Mouse (Mus musculus): ENCODE measurements around the gene Map7d2.

Gene Map7d2

DNA sequence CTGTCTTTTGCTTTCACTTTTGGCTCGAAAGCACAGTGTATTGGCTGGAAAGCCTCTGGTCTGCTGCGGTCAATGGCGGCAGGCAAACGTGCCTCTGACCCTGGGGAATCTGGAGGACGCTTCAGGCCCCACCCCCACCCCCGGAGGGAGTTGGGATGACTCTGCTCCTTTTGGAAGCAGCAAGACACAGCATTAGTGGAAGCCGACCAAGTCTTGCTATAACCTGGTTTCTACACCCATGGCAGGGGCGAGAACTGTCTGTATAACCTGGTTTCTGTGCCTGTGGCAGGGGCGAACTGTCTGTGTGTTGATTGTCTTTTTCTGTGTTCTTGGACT, 96.3 kb downstream of the Map7d2 start:
- DNase-seq: no peak

DNA sequence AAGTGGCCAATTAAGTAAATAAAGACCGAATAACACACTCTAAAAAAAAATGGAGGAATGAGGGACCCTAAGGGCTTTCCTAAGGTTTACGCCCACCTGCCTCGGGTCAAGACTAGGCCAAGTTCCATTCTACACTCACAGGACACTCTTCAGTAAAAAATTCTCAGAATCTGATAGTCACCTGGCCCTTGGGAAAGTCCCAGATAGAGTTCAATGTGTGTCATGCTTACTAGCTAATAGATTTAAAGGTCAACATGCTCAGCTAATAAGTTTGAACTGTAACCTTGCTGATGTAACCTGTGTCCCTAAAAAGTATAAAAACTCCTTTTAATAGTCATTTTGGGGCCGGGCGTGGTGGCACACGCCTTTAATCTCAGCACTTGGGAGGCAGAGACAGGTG, 101.2 kb downstream of the Map7d2 start:
- DNase-seq: no peak

DNA sequence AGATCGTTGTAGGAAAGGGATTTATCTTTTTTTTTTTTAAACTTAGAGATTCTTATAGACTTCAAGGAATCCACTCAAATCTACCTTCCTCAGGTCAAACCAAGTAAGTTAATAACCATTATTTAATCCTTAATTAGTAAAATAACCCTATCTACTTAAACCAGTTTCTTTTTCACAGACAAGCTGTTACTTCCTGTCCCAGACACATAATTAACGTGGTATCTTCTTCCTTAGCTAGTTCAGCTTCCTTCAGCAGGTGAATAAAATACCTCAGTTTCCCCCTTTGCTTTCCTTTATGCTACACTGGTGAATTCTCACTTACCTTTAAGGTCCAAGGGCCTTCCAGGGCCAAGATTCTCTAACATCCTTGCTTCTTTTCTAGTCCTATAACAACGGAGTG, 107.4 kb downstream of the Map7d2 start:
- DNase-seq: no peak

DNA sequence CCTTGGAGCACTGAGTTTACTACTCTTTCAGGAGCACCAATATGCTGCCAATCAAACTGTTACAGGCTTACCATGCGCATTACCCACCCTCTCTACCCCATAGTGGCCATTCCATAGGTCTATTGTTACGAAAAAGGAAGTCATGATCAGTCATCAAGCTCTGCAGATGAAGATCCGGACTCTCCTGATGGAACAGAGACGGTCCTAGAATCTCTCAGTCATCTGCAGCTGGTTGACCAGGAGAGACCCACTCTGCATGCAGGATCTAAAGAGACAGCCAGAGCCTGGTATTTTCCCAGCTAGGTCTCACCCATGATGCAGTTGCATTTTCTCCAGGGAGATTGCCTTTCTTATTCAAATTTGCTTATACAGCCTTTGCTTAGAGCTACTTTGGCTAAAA, 108.3 kb downstream of the Map7d2 start:
- DNase-seq: no peak

DNA sequence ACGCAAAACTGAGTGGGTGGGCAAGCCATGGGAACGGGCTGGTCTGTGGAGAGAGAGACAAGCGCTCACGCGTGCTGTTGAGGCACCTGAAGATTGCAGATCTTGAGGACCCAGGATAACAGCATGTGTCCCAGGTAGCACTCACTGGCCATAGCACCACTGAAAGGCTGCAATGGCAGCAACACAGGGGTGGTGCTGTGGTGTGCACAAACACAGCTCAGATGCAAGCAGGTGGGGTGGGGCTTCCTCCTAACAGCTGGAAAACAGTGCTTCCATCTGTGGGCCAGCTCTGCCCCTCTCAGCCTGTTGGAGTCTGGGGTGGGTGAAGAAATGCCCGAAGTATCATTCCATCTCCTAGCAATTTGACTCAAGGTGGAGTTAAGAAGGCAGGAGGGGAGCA, 112.0 kb downstream of the Map7d2 start, which contains the start of gene Bclaf3:
Bclaf3 (plus strand) TSS at position 301 of the 400 bp plus-strand sequence.
- no peak for DNase-seq

DNA sequence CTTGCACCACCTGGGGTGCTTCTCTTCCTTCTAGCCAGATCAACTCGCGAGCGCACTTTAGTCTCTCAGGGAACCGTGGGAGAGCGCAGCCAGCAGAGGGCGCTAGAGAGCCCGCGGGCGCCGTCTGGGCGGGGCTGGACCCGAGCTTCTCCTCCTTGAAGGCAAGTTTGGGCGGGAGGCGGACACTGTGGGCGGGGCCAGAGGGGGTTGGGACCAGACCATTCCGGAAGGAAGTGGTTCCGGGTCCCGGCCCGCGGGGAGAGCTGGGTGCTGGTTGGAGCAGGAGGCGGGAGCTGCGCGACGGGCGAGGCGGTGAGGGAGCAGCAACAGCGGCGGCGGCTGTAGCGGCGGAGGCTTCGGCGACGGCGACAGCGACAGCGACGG, 118.0 kb downstream of the Map7d2 start:
- DNase-seq: peak; percentile 93

DNA sequence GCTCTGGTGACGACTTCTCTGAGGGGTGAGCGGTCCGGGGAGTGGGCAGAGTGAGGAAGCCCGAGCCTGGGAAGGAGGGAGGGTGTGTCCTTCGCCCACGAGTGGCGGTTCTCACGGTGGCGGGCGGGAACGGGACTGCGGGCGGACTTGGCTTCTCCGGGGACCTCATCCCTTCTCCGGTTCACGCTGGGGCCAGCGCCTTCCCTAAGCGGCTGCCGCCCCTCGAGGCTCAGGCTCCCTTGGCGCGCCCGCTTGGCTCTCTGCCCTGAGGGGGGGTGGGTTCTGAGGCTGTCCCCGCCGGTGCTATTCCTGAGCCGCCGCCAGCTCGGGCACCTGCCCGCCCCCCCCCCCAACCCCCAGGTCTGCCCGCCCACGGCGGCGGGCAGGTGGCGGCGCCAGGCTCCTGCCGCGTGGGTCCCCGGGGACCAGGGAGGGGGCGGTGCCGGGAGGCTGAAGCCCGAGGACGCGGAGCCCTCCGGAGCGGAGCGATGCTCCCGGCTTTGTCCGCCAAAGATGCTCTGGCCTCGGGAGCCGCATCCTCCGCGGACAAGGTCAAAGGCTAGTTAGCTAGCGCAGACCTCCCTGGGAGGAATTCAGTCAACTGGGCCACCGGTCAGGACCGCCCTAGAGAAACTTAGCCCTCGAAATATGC, 118.6 kb downstream of the Map7d2 start:
- DNase-seq: peak; percentile 51

DNA sequence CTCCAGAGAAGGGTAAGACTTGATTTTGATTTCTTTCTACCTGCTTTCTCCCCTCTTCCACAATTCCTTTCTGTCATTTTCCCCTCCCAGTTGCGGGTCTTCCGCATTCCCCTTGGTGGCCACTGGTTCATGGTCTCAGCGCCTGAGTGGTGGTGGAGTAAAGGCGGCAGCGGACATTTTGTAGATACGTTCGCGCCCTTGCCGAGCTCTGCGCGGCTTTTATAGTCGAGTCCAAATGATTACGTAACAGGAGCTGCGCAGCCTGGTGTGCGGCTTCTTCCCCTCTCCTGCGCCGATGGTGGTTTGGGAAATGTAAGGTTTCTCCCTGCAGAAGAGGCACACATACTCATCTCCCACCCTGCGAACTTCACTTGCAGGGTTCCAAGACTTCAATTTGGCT, 127.6 kb downstream of the Map7d2 start:
- no peak for DNase-seq

DNA sequence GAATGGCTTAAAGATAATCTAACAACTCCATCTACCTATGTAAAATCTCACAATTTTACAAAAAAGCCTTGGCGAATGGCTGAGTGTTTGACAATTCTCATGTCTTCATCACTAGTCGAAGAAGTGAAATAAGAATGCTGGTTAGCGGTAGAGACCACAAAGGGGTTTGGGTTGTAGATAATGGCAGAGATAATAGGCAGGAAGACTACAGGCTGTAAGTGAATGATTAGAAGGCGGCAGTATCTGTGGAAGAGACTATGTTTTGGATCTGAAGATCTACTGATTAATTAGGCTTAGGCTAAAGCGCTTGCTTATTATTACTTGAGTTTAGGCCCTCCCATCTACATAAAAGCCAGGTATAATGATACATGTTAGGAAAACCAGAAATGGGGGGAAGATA, 132.7 kb downstream of the Map7d2 start:
- no peak for DNase-seq
